Mouse (Mus musculus): Measurements from ENCODE around the gene Olfr1301.

DNA sequence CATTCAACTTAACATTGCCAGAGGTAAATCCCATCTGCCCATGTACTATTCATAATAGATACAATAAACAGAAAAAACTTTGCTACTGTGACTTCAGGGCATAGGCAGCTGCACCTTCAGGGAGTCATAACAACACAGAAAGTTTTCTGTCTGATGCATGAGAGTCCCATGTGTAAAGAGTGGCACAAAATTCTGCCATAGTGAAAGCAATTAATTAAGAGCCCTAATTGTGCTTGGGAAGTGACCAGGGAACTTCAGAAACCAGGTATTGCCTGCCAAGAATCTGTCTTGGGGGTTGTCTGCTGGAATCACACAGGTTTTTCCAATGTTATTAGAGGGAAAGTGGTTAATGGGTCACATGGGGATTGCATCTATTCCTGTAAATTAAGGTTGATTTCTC lies 24.1 kb upstream of the Olfr1301 start:
- TF ChIP-seq POLR2A (IDR thresholded peaks at IDR 0.05; ENCODE audit: borderline replicate concordance, extremely low read depth, insufficient read depth, insufficient read length, poor library complexity, severe bottlenecking) (no peak), CTCF (IDR thresholded peaks at IDR 0.05; ENCODE audit: borderline replicate concordance, extremely low read depth, insufficient read depth, insufficient read length) (no peak)

Data from brain, embryonic 14.5 days (tissue).